Mouse (Mus musculus): ENCODE results near the gene Pnpla6.

DNA sequence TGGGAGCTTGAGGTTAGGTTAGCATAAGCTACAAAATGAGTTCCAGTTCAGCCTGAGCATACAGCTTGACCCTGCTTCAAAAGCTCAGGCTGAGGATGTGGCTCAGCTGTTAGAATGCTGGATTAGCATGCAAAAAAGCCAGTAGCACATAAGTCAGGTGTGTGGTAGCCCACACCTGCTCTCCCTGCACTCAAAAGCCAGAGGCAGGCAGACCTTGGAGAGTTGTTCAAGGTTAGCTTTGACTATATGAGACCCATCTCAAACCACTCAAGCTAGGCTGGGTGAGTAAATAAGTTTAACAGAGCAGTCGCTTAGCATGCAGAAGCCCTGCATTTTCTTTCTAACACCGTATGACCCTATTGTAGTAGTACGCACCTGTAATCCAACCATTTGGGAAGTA lies 59.4 kb downstream of the Pnpla6 start:
- no peak for TF ChIP-seq USF1 (IDR thresholded peaks at IDR 0.05; ENCODE audit: low read depth)
- no peak for TF ChIP-seq CTCF (IDR thresholded peaks at IDR 0.05; ENCODE audit: control insufficient read depth, insufficient read depth, insufficient read length)
- TF ChIP-seq MAX (IDR thresholded peaks at IDR 0.05), result no peak
- no peak for TF ChIP-seq MYOD1 (IDR thresholded peaks at IDR 0.05; ENCODE audit: control insufficient read depth, insufficient read length, low read depth)
- TF ChIP-seq CEBPB (IDR thresholded peaks at IDR 0.05; ENCODE audit: low read depth), result no peak
- TF ChIP-seq FOSL1 (IDR thresholded peaks at IDR 0.05; ENCODE audit: insufficient read depth, low read length, poor library complexity, severe bottlenecking), result no peak

Measured in C2C12 (cell line).